Mouse (Mus musculus): Measurements from ENCODE around the gene Tipin.

DNA sequence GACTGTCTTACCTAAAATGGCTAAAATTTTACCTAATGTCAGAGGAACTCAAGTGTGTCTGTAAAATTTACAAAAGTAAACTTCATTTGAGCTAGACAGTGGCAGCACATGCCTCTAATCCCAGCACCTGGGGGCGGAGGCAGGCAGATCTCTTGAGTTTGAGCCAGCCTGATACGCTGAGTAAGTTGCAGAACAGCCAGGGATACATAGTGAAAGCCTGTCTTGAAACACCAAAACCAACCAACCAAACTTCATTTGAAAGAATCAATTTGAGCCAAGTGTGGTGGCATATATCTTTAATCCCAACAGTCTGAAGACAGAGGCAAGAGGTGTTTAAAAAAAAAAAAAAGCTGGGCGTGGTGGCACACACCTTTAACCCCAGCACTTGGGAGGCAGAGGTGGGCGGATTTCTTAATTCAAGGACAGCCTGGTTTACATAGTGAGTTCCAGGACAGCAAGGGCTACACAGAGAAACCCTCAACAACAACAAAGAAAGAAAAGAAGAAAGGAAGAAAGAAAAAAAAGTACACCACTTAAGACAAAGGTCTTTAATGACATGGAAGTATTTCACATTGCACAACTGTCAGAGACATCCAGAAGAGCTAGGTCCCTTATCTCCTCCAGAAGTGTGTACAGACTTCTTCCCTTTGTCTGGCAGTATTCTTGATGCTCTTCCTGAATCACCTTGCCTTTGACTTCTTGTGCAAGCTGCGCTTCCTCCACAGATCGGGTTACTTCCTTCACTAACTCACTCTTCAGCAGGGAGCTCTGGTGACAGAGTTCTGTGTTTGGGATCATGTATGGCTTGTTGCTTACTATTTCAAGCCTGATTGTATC lies 25.3 kb downstream of the Tipin start:
- TF ChIP-seq EP300 (IDR thresholded peaks at IDR 0.05) = no peak
- no peak for TF ChIP-seq CTCF (IDR thresholded peaks at IDR 0.05)
